Mouse (Mus musculus) liver, embryonic 14.5 days (tissue): ENCODE results near the gene Il17re. TPM values are rescaled to one million over a fixed set of nuclear protein-coding genes. Genes with fewer than 3 reads are reported as not detected.

ENCODE experiments used
- ATAC-seq: fragments of 200-750 bp; cut with Nextera tagmentation; 2 replicates; pipeline ENCODE4 v1.8.0; 2017; ENCODE audit warnings: moderate number of reproducible peaks, mild to moderate bottlenecking, moderate library complexity; ENCODE audit not compliant: insufficient read depth
- DNase-seq, 3 experiments: peaks; one replicate each; pipeline ENCODE4 v3.0.0-alpha.2; 2012 to 2013; ENCODE audit warnings: low read depth in 3 of 3, low spot score in 3 of 3
- H3K27ac ChIP-seq: fragments of 300-500 bp; sonication (generic); 2 replicates; pipeline ENCODE4 v1.5.1; 2014; ENCODE audit warnings: moderate library complexity, mild to moderate bottlenecking, control low read depth, inconsistent platforms
- H3K27me3 ChIP-seq: fragments of 300-500 bp; sonication (generic); 2 replicates; pipeline ENCODE4 v1.6.1; 2014; ENCODE audit warnings: mild to moderate bottlenecking, low read length, moderate library complexity; ENCODE audit not compliant: control insufficient read depth, insufficient read depth
- H3K36me3 ChIP-seq: fragments of 300-500 bp; sonication (generic); replicated peaks from 2 replicates; pipeline ENCODE4 v1.6.1; 2014; ENCODE audit warnings: low read depth; ENCODE audit not compliant: control insufficient read depth, insufficient read depth
- H3K4me1 ChIP-seq, 2 experiments: fragments of 200-500 bp in 1 of 2; fragments of 300-500 bp in 1 of 2; sonication (generic) in 1 of 2; replicated peaks; 2 replicates each; pipeline ENCODE4 v1.6.1; 2012 to 2014; ENCODE audit warnings: antibody characterized with exemption in 1 of 2, inconsistent platforms in 1 of 2, low read length in 1 of 2; ENCODE audit not compliant: control insufficient read depth in 2 of 2, insufficient read depth in 2 of 2
- H3K4me2 ChIP-seq: fragments of 300-500 bp; sonication (generic); 2 replicates; pipeline ENCODE4 v1.6.1; 2014; ENCODE audit warnings: low read depth, mild to moderate bottlenecking, control low read depth, moderate library complexity
- H3K4me3 ChIP-seq, 2 experiments: fragments of 200-500 bp in 1 of 2; fragments of 300-500 bp in 1 of 2; sonication (generic) in 1 of 2; 2 replicates each; pipeline ENCODE4 v1.5.1; 2012 to 2014; ENCODE audit warnings: low read depth in 2 of 2, low read length in 2 of 2, mild to moderate bottlenecking in 2 of 2, control low read depth in 1 of 2, inconsistent platforms in 1 of 2, moderate library complexity in 1 of 2; ENCODE audit not compliant: insufficient read depth in 1 of 2
- H3K9ac ChIP-seq: fragments of 300-500 bp; sonication (generic); replicated peaks from 2 replicates; pipeline ENCODE4 v1.6.1; 2014; ENCODE audit warnings: mild to moderate bottlenecking, control low read depth, moderate library complexity
- H3K9me3 ChIP-seq: fragments of 300-500 bp; sonication (generic); 2 replicates; pipeline ENCODE4 v1.6.1; 2016; ENCODE audit warnings: low read length, mixed read lengths; ENCODE audit not compliant: control insufficient read depth
- CTCF ChIP-seq: IDR thresholded peaks from 2 replicates; pipeline ENCODE4 v1.5.1; 2016; ENCODE audit warnings: antibody characterized with exemption, low read depth, control low read depth
- EP300 ChIP-seq: IDR thresholded peaks from 2 replicates; pipeline ENCODE4 v1.6.1; 2016; ENCODE audit warnings: antibody characterized with exemption, low read depth
- WGBS: fragments of 180-500 bp; shearing (Covaris S2); extraction: QIAGEN DNeasy Blood & Tissue Kit; methylation state at CpG from one replicate; pipeline ENCODE4 v1.1.7; 2014; ENCODE audit not compliant: insufficient replicate concordance; 5-methylcytosine and 5-hydroxymethylcytosine counted together
- polyA plus RNA-seq, 2 experiments: library from polyadenylated mRNA; depleted of rRNA in 1 of 2; stranded (reverse) in 1 of 2; unstranded in 1 of 2; fragments of >200 nt; fragmentation: Nextera tagmentation in 1 of 2; extraction: Ambion mirVana in 1 of 2; gene quantifications; 2 replicates each; pipeline versions ENCODE4 v1.2.1 to v1.2.3; 2012 to 2014

Il17re gene
- polyA plus RNA-seq, 2 experiments, result 0.08 to 0.11 TPM

GRCm38 (mm10) chr6:113423000-113423399, 35.3 kb upstream of the Il17re start:
- no peak overlapping the region for H3K4me2 ChIP-seq

GRCm38 (mm10) chr6:113424187-113424586, 34.1 kb upstream of the Il17re start:
- H3K4me1 ChIP-seq, result peaks cover 4% of the 10 kb centered on the region in 2 experiments; a peak in 2 of 4 replicates
- no peaks in the 10 kb centered on the region for H3K36me3 ChIP-seq
- H3K27me3 ChIP-seq, result no peaks in the 10 kb centered on the region
- no peak overlapping the region for H3K4me3 ChIP-seq
- ATAC-seq (no peak), DNase-seq (no peak)
- no peak for TF ChIP-seq EP300
- no peak for TF ChIP-seq CTCF
- no peak overlapping the region for H3K27ac ChIP-seq
- no peak overlapping the region for H3K9ac ChIP-seq
- WGBS, result 67% methylated on average over 7 of the region's 7 CpGs
- no peak overlapping the region for H3K4me2 ChIP-seq
- no peaks in the 10 kb centered on the region for H3K9me3 ChIP-seq

More at GRCm38 (mm10) chr6:113423000-113423399, 35.3 kb upstream of the Il17re start:
- WGBS, result 23% methylated on average over 4 of the region's 4 CpGs
- no peaks in the 10 kb centered on the region for H3K9me3 ChIP-seq
- H3K27ac ChIP-seq, result no peak overlapping the region
- no peak overlapping the region for H3K9ac ChIP-seq
- no peak for ATAC-seq
- H3K4me3 ChIP-seq, result no peak overlapping the region
- no peak for DNase-seq
- H3K4me1 ChIP-seq, result peaks cover 4 to 9% of the 10 kb centered on the region in 2 experiments; a peak in 3 of 4 replicates
- H3K36me3 ChIP-seq, result no peaks in the 10 kb centered on the region
- H3K27me3 ChIP-seq, result no peaks in the 10 kb centered on the region
- TF ChIP-seq EP300 (no peak), CTCF (no peak)

GRCm38 (mm10) chr6:113426696-113427095, 31.6 kb upstream of the Il17re start:
- Histone ChIP-seq H3K4me3 (no peak overlapping the region), H3K27me3 (no peaks in the 10 kb centered on the region), H3K9me3 (no peaks in the 10 kb centered on the region), H3K4me2 (no peak overlapping the region), H3K27ac (no peak overlapping the region), H3K9ac (no peak overlapping the region), H3K4me1 (no peaks in the 10 kb centered on the region), H3K36me3 (no peaks in the 10 kb centered on the region)
- 79% methylated on average over 4 of the region's 4 CpGs for WGBS
- ATAC-seq (no peak), DNase-seq (no peak)
- TF ChIP-seq CTCF, result no peak
- TF ChIP-seq EP300, result no peak

DNA sequence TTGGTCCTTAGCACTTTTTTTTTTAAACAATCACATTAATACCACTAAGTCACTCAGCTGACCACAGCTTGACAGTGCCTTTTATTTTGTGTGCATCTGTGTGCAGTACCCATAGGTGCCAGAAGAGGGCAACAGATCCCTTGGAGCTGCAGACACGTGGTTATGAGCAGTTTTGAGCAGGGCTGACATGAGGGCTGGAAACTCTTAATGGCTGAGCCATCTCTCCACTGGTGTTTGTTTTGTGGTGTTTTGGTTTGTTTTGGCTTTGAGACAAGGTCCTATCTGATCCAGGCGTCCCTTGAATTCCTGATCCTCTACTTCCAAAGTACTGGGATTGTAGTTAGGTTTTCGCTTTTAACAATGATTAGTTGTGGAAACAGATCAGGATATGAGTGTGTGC, 30.9 kb upstream of the Il17re start:
- no peak for ATAC-seq

GRCm38 (mm10) chr6:113428006-113428405, 30.3 kb upstream of the Il17re start:
- H3K9ac ChIP-seq, result no peak overlapping the region
- no peaks in the 10 kb centered on the region for H3K27me3 ChIP-seq
- ATAC-seq (no peak; the same call in 1 of the 2 replicates), DNase-seq (no peak)
- TF ChIP-seq EP300 (no peak), CTCF (no peak)
- H3K36me3 ChIP-seq, result no peaks in the 10 kb centered on the region
- H3K4me3 ChIP-seq, result no peak overlapping the region
- peak overlapping the region; percentile 9; the same call in 1 of the 2 replicates for H3K4me2 ChIP-seq
- H3K4me1 ChIP-seq, result no peaks in the 10 kb centered on the region
- no peak overlapping the region for H3K27ac ChIP-seq
- WGBS, result 79% methylated on average over 16 of the region's 16 CpGs
- no peaks in the 10 kb centered on the region for H3K9me3 ChIP-seq

More for the DNA sequence above, 30.9 kb upstream of the Il17re start:
- Histone ChIP-seq H3K27ac (no peak overlapping the region), H3K9me3 (no peaks in the 10 kb centered on the region), H3K27me3 (no peaks in the 10 kb centered on the region), H3K4me1 (no peaks in the 10 kb centered on the region), H3K9ac (no peak overlapping the region), H3K4me2 (no peak overlapping the region), H3K36me3 (no peaks in the 10 kb centered on the region), H3K4me3 (no peak overlapping the region)
- WGBS, result 58% methylated on average over 3 of the region's 3 CpGs
- peak in 2 of 3 experiments; percentile 26 to 34 for DNase-seq
- TF ChIP-seq EP300 (no peak), CTCF (peak; percentile 86)
